Mouse (Mus musculus) liver, postnatal 0 days (tissue): ENCODE data around the gene Rasd2. TPM values are rescaled to one million over a fixed set of nuclear protein-coding genes. Genes with fewer than 3 reads are reported as not detected.

Experiments used
- ATAC-seq: fragments of 200-750 bp; cut with Nextera tagmentation; 2 replicates; pipeline ENCODE4 v1.8.0; 2017; ENCODE audit warnings: mild to moderate bottlenecking, moderate library complexity
- DNase-seq: peaks from one replicate; pipeline ENCODE4 v3.0.0-alpha.2; 2016
- H3K27ac ChIP-seq: fragments of 300-500 bp; sonication (generic); 2 replicates; pipeline ENCODE4 v1.5.1; 2014; ENCODE audit warnings: antibody characterized with exemption, moderate library complexity, mild to moderate bottlenecking, low read depth
- H3K27me3 ChIP-seq: fragments of 300-500 bp; sonication (generic); 2 replicates; pipeline ENCODE4 v1.6.1; 2014; ENCODE audit warnings: low read length, control low read depth, mixed read lengths; ENCODE audit not compliant: insufficient read depth
- H3K36me3 ChIP-seq: fragments of 300-500 bp; sonication (generic); replicated peaks from 2 replicates; pipeline ENCODE4 v1.6.1; 2014; ENCODE audit warnings: mild to moderate bottlenecking, control low read depth, low read length, moderate library complexity, mixed read lengths; ENCODE audit not compliant: insufficient read depth
- H3K4me1 ChIP-seq: fragments of 300-500 bp; sonication (generic); 2 replicates; pipeline ENCODE4 v1.6.1; 2014; ENCODE audit warnings: antibody characterized with exemption, mild to moderate bottlenecking, control low read depth; ENCODE audit not compliant: insufficient read depth
- H3K4me2 ChIP-seq: fragments of 300-500 bp; sonication (generic); 2 replicates; pipeline ENCODE4 v1.6.1; 2014; ENCODE audit warnings: low read depth, mild to moderate bottlenecking, low read length, moderate library complexity, mixed read lengths
- H3K4me3 ChIP-seq: fragments of 300-500 bp; sonication (generic); 2 replicates; pipeline ENCODE4 v1.5.1; 2014; ENCODE audit warnings: low read depth, low read length
- H3K9ac ChIP-seq: fragments of 300-500 bp; sonication (generic); replicated peaks from 2 replicates; pipeline ENCODE4 v1.6.1; 2014; ENCODE audit warnings: mild to moderate bottlenecking, moderate library complexity
- H3K9me3 ChIP-seq: fragments of 300-500 bp; sonication (generic); 2 replicates; pipeline ENCODE4 v1.6.1; 2016; ENCODE audit warnings: mild to moderate bottlenecking, control low read depth, low read length, mixed read lengths
- CTCF ChIP-seq: sonication (generic); IDR thresholded peaks from 2 replicates; pipeline ENCODE4 v1.5.1; 2016; ENCODE audit warnings: antibody characterized with exemption, low read depth
- EP300 ChIP-seq: IDR thresholded peaks from 2 replicates; pipeline ENCODE4 v1.6.1; 2016; ENCODE audit warnings: antibody characterized with exemption, low read depth, mild to moderate bottlenecking
- WGBS: fragments of 180-500 bp; shearing (Covaris S2); extraction: QIAGEN DNeasy Blood & Tissue Kit; methylation state at CpG from one replicate; pipeline ENCODE4 v1.1.7; 2014; ENCODE audit not compliant: insufficient replicate concordance; 5-methylcytosine and 5-hydroxymethylcytosine counted together
- polyA plus RNA-seq: library from polyadenylated mRNA; unstranded; fragments of >200 nt; fragmentation: Nextera tagmentation; extraction: Ambion mirVana; gene quantifications from 2 replicates; pipeline ENCODE4 v1.2.1, GENCODE M21; 2015

Gene Rasd2
- polyA plus RNA-seq, 1 experiment from 2014 or later = 0.09 TPM

GRCm38 (mm10) chr8:75197862-75198261, 15.9 kb upstream of the Rasd2 start:
- H3K4me3 ChIP-seq = no peak overlapping the region
- H3K4me1 ChIP-seq = no peaks in the 10 kb centered on the region; the same call in 1 of the 2 replicates
- H3K27me3 ChIP-seq = no peaks in the 10 kb centered on the region
- H3K27ac ChIP-seq = no peak overlapping the region
- no peak overlapping the region for H3K9ac ChIP-seq
- ATAC-seq (no peak), DNase-seq (no peak)
- 51% methylated on average over 4 of the region's 4 CpGs for WGBS
- H3K4me2 ChIP-seq = no peak overlapping the region
- H3K36me3 ChIP-seq = no peaks in the 10 kb centered on the region
- no peaks in the 10 kb centered on the region for H3K9me3 ChIP-seq
- TF ChIP-seq EP300 (no peak), CTCF (no peak)

- Histone ChIP-seq H3K4me3 (no peak overlapping the region), H3K9me3 (no peaks in the 10 kb centered on the region), H3K4me1 (peaks cover 2% of the 10 kb centered on the region), H3K4me2 (no peak overlapping the region), H3K27me3 (no peaks in the 10 kb centered on the region), H3K36me3 (no peaks in the 10 kb centered on the region), H3K9ac (no peak overlapping the region), H3K27ac (no peak overlapping the region)
- no peak for ATAC-seq
- no peak for TF ChIP-seq CTCF
- no peak for TF ChIP-seq EP300
- DNase-seq = no peak
Observed at GRCm38 (mm10) chr8:75198300-75198699, 15.4 kb upstream of the Rasd2 start.

GRCm38 (mm10) chr8:75198988-75199765, 14.6 kb upstream of the Rasd2 start:
- H3K4me1 ChIP-seq = peaks cover 7% of the 10 kb centered on the region

GRCm38 (mm10) chr8:75199914-75200313, 13.8 kb upstream of the Rasd2 start:
- H3K4me2 ChIP-seq = no peak overlapping the region
- H3K27me3 ChIP-seq = no peaks in the 10 kb centered on the region
- no peak overlapping the region for H3K4me3 ChIP-seq
- TF ChIP-seq CTCF (no peak), EP300 (no peak)
- no peak overlapping the region for H3K27ac ChIP-seq
- 67% methylated on average over 1 of the region's 1 CpGs for WGBS
- H3K4me1 ChIP-seq = peaks cover 7% of the 10 kb centered on the region
- DNase-seq = no peak
- no peaks in the 10 kb centered on the region for H3K36me3 ChIP-seq
- H3K9me3 ChIP-seq = no peaks in the 10 kb centered on the region
- no peak for ATAC-seq
- H3K9ac ChIP-seq = no peak overlapping the region

More at GRCm38 (mm10) chr8:75198988-75199765, 14.6 kb upstream of the Rasd2 start:
- no peak overlapping the region for H3K9ac ChIP-seq
- DNase-seq (no peak), ATAC-seq (no peak)
- H3K36me3 ChIP-seq = no peaks in the 10 kb centered on the region
- no peak overlapping the region for H3K4me2 ChIP-seq
- WGBS = 65% methylated on average over 5 of the region's 5 CpGs
- H3K27me3 ChIP-seq = no peaks in the 10 kb centered on the region
- no peak for TF ChIP-seq CTCF
- no peak for TF ChIP-seq EP300
- no peaks in the 10 kb centered on the region for H3K9me3 ChIP-seq
- no peak overlapping the region for H3K4me3 ChIP-seq
- H3K27ac ChIP-seq = no peak overlapping the region

GRCm38 (mm10) chr8:75202041-75202656, 11.6 kb upstream of the Rasd2 start:
- no peaks in the 10 kb centered on the region for H3K36me3 ChIP-seq
- no peaks in the 10 kb centered on the region for H3K9me3 ChIP-seq
- no peak for DNase-seq
- H3K27me3 ChIP-seq = no peaks in the 10 kb centered on the region
- H3K27ac ChIP-seq = no peak overlapping the region
- H3K4me3 ChIP-seq = no peak overlapping the region
- ATAC-seq = no peak
- no peak overlapping the region for H3K9ac ChIP-seq
- TF ChIP-seq CTCF = no peak
- no peak for TF ChIP-seq EP300
- WGBS = 69% methylated on average over 8 of the region's 8 CpGs
- H3K4me1 ChIP-seq = peaks cover 7% of the 10 kb centered on the region
- H3K4me2 ChIP-seq = no peak overlapping the region

GRCm38 (mm10) chr8:75202913-75203312, 10.8 kb upstream of the Rasd2 start:
- H3K9me3 ChIP-seq = no peaks in the 10 kb centered on the region
- ATAC-seq = peak; percentile 94
- H3K4me1 ChIP-seq = peaks cover 7% of the 10 kb centered on the region
- H3K36me3 ChIP-seq = no peaks in the 10 kb centered on the region
- no peak overlapping the region for H3K4me2 ChIP-seq
- H3K27ac ChIP-seq = 0 out of 2 replicates have a peak overlapping the region, but pooled peaks have one; percentile 16
- no peaks in the 10 kb centered on the region for H3K27me3 ChIP-seq
- H3K4me3 ChIP-seq = no peak overlapping the region
- WGBS = 37% methylated on average over 3 of the region's 3 CpGs
- DNase-seq = peak; percentile 65
- TF ChIP-seq EP300 (no peak), CTCF (no peak)
- H3K9ac ChIP-seq = no peak overlapping the region
